Mouse (Mus musculus): ENCODE results near the gene Fam98b.

DNA sequence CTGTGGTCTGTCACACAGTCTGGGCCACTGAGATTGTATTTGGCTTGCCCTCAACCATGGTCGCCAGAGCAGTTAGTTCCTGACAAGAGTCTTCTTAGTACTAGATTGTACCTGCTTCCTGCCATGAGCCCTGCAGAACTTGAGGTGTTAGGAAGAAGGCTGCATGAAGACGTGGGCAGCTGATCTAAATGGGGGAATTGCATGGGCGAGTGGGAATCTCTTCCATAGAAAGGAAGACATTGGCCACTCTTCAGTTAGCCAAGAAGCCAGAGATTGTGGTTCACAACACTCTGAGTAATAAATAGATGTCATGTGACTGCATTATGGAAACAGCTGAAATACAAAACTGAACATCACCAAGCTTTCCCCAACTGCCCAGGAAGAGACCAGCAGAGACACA is 69.5 kb downstream of the Fam98b start:
- TF ChIP-seq CTCF (IDR thresholded peaks at IDR 0.05; ENCODE audit: low read depth, low read length) (no peak), POLR2A (IDR thresholded peaks at IDR 0.05; ENCODE audit: borderline replicate concordance, low read depth, low read length) (no peak)
